Comparison of ENCODE assay signal across 10 mouse cellular contexts in genomic region chr8:72676844-72677243, GRCm38 (mm10). TPM values are rescaled to one million over a fixed set of nuclear protein-coding genes. Genes with fewer than 3 reads are reported as not detected.
"Had no signal": no experiment of that assay in that cellular context is flagged by ENCODE, and none has a peak within 500 bp of the region (broad histone marks: within the 10 kb centered on the region; RNA-seq: fewer than 3 reads in every experiment).

No protein-coding gene starts in this region.

RNA-seq across cellular contexts. Expression of gene Nwd1, which starts 30.3 kb away (rescaled TPM):
- polyA plus RNA-seq: limb, embryonic 10.5 days; limb, embryonic 12.5 days; liver, adult 2 months; liver, embryonic 11.5 days; liver, embryonic 12.5 days; liver, embryonic 13.5 days; liver, embryonic 15.5 days; liver, postnatal 0 days; lung, embryonic 14.5 days; midbrain, embryonic 10.5 days had no signal
